Mouse (Mus musculus): ENCODE results near the gene Gapvd1. TPM values are rescaled to one million over a fixed set of nuclear protein-coding genes. Genes with fewer than 3 reads are reported as not detected.

Gapvd1 gene
- polyA plus RNA-seq, 1 experiment from 2014 or later: 62.7 TPM

- ATAC-seq (replicated peaks; ENCODE audit: extremely low read depth, insufficient read depth, low FRiP score): no peak
- WGBS: 66% methylated on average over 1 of the region's 1 CpGs
- H3K4me2 ChIP-seq (ENCODE audit: low read depth, low read length): no peak overlapping the region
- no peaks in the 10 kb centered on the region; the same call in 1 of the 2 replicates for H3K36me3 ChIP-seq (ENCODE audit: control insufficient read depth, insufficient read depth)
- H3K9me3 ChIP-seq (replicated peaks; ENCODE audit: control insufficient read depth, low read length): no peaks in the 10 kb centered on the region
- H3K9ac ChIP-seq (ENCODE audit: low read length): no peak overlapping the region
- no peak overlapping the region for H3K4me3 ChIP-seq (ENCODE audit: low read length)
- no peaks in the 10 kb centered on the region for H3K27me3 ChIP-seq (ENCODE audit: control insufficient read depth, insufficient read depth, low read length)
- H3K27ac ChIP-seq (ENCODE audit: low read length): no peak overlapping the region
- peaks cover 6% of the 10 kb centered on the region for H3K4me1 ChIP-seq (ENCODE audit: control insufficient read depth, insufficient read depth, low read length)
Measured at GRCm38 (mm10) chr2:34739684-34740391, 15.2 kb downstream of the Gapvd1 start.

GRCm38 (mm10) chr2:34737911-34738310 is 17.1 kb downstream of the Gapvd1 start:
- Histone ChIP-seq H3K36me3 (ENCODE audit: control insufficient read depth, insufficient read depth) (no peaks in the 10 kb centered on the region), H3K4me1 (ENCODE audit: control insufficient read depth, insufficient read depth, low read length) (peaks cover 6% of the 10 kb centered on the region), H3K9me3 (replicated peaks; ENCODE audit: control insufficient read depth, low read length) (no peaks in the 10 kb centered on the region), H3K27ac (ENCODE audit: low read length) (no peak overlapping the region), H3K27me3 (ENCODE audit: control insufficient read depth, insufficient read depth, low read length) (no peaks in the 10 kb centered on the region), H3K4me2 (ENCODE audit: low read depth, low read length) (no peak overlapping the region), H3K9ac (ENCODE audit: low read length) (no peak overlapping the region), H3K4me3 (ENCODE audit: low read length) (no peak overlapping the region)
- 63% methylated on average over 1 of the region's 1 CpGs for WGBS
- no peak for ATAC-seq (replicated peaks; ENCODE audit: extremely low read depth, insufficient read depth, low FRiP score)

- Histone ChIP-seq H3K9me3 (replicated peaks; ENCODE audit: control insufficient read depth, low read length) (no peaks in the 10 kb centered on the region), H3K4me1 (ENCODE audit: control insufficient read depth, insufficient read depth, low read length) (peaks cover 4% of the 10 kb centered on the region; the same call in 1 of the 2 replicates), H3K36me3 (ENCODE audit: control insufficient read depth, insufficient read depth) (no peaks in the 10 kb centered on the region), H3K9ac (ENCODE audit: low read length) (no peak overlapping the region), H3K4me2 (ENCODE audit: low read depth, low read length) (no peak overlapping the region), H3K27ac (ENCODE audit: low read length) (no peak overlapping the region), H3K4me3 (ENCODE audit: low read length) (no peak overlapping the region), H3K27me3 (ENCODE audit: control insufficient read depth, insufficient read depth, low read length) (no peaks in the 10 kb centered on the region)
- 97% methylated on average over 1 of the region's 1 CpGs for WGBS
- ATAC-seq (replicated peaks; ENCODE audit: extremely low read depth, insufficient read depth, low FRiP score): no peak
Measured at GRCm38 (mm10) chr2:34736626-34737025, 18.4 kb downstream of the Gapvd1 start.

- no peaks in the 10 kb centered on the region for H3K27me3 ChIP-seq (ENCODE audit: control insufficient read depth, insufficient read depth, low read length)
- H3K36me3 ChIP-seq (ENCODE audit: control insufficient read depth, insufficient read depth): peaks cover 28% of the 10 kb centered on the region
- H3K9me3 ChIP-seq (replicated peaks; ENCODE audit: control insufficient read depth, low read length): no peaks in the 10 kb centered on the region
- no peak overlapping the region for H3K27ac ChIP-seq (ENCODE audit: low read length)
- no peak for ATAC-seq (replicated peaks; ENCODE audit: extremely low read depth, insufficient read depth, low FRiP score)
- no peak overlapping the region for H3K4me3 ChIP-seq (ENCODE audit: low read length)
- peaks cover 2% of the 10 kb centered on the region; the same call in 1 of the 2 replicates for H3K4me1 ChIP-seq (ENCODE audit: control insufficient read depth, insufficient read depth, low read length)
- H3K4me2 ChIP-seq (ENCODE audit: low read depth, low read length): no peak overlapping the region
- 63% methylated on average over 8 of the region's 8 CpGs for WGBS
- no peak overlapping the region for H3K9ac ChIP-seq (ENCODE audit: low read length)
Measured at GRCm38 (mm10) chr2:34727045-34727728, 27.8 kb downstream of the Gapvd1 start.

- peaks cover 33% of the 10 kb centered on the region for H3K36me3 ChIP-seq (ENCODE audit: control insufficient read depth, insufficient read depth)
- no peak overlapping the region for H3K9ac ChIP-seq (ENCODE audit: low read length)
- no peak for ATAC-seq (replicated peaks; ENCODE audit: extremely low read depth, insufficient read depth, low FRiP score)
- H3K4me1 ChIP-seq (ENCODE audit: control insufficient read depth, insufficient read depth, low read length): peaks cover 2% of the 10 kb centered on the region; the same call in 1 of the 2 replicates
- H3K4me2 ChIP-seq (ENCODE audit: low read depth, low read length): no peak overlapping the region
- H3K4me3 ChIP-seq (ENCODE audit: low read length): no peak overlapping the region
- H3K9me3 ChIP-seq (replicated peaks; ENCODE audit: control insufficient read depth, low read length): no peaks in the 10 kb centered on the region
- no peak overlapping the region for H3K27ac ChIP-seq (ENCODE audit: low read length)
- H3K27me3 ChIP-seq (ENCODE audit: control insufficient read depth, insufficient read depth, low read length): no peaks in the 10 kb centered on the region
- WGBS: 95% methylated on average over 5 of the region's 5 CpGs
Measured at GRCm38 (mm10) chr2:34725269-34725668, 29.8 kb downstream of the Gapvd1 start.

GRCm38 (mm10) chr2:34718196-34718595 is 36.8 kb downstream of the Gapvd1 start:
- no peak overlapping the region for H3K27ac ChIP-seq (ENCODE audit: low read length)
- peaks cover 40% of the 10 kb centered on the region for H3K36me3 ChIP-seq (ENCODE audit: control insufficient read depth, insufficient read depth)
- H3K27me3 ChIP-seq (ENCODE audit: control insufficient read depth, insufficient read depth, low read length): no peaks in the 10 kb centered on the region
- H3K4me1 ChIP-seq (ENCODE audit: control insufficient read depth, insufficient read depth, low read length): no peaks in the 10 kb centered on the region
- no peak overlapping the region for H3K4me3 ChIP-seq (ENCODE audit: low read length)
- 84% methylated on average over 2 of the region's 2 CpGs for WGBS
- no peak for ATAC-seq (replicated peaks; ENCODE audit: extremely low read depth, insufficient read depth, low FRiP score)
- H3K4me2 ChIP-seq (ENCODE audit: low read depth, low read length): no peak overlapping the region
- no peaks in the 10 kb centered on the region for H3K9me3 ChIP-seq (replicated peaks; ENCODE audit: control insufficient read depth, low read length)
- H3K9ac ChIP-seq (ENCODE audit: low read length): no peak overlapping the region

GRCm38 (mm10) chr2:34711904-34712303 is 43.1 kb downstream of the Gapvd1 start:
- Histone ChIP-seq H3K9me3 (replicated peaks; ENCODE audit: control insufficient read depth, low read length) (no peaks in the 10 kb centered on the region), H3K36me3 (ENCODE audit: control insufficient read depth, insufficient read depth) (peaks cover 50% of the 10 kb centered on the region), H3K27ac (ENCODE audit: low read length) (no peak overlapping the region), H3K4me2 (ENCODE audit: low read depth, low read length) (no peak overlapping the region), H3K4me1 (ENCODE audit: control insufficient read depth, insufficient read depth, low read length) (no peaks in the 10 kb centered on the region), H3K27me3 (ENCODE audit: control insufficient read depth, insufficient read depth, low read length) (no peaks in the 10 kb centered on the region), H3K9ac (ENCODE audit: low read length) (no peak overlapping the region), H3K4me3 (ENCODE audit: low read length) (no peak overlapping the region)
- 93% methylated on average over 6 of the region's 6 CpGs for WGBS
- no peak for ATAC-seq (replicated peaks; ENCODE audit: extremely low read depth, insufficient read depth, low FRiP score)

GRCm38 (mm10) chr2:34708675-34709074 is 46.4 kb downstream of the Gapvd1 start:
- 94% methylated on average over 1 of the region's 1 CpGs for WGBS

GRCm38 (mm10) chr2:34696592-34696991 is 58.4 kb downstream of the Gapvd1 start:
- H3K36me3 ChIP-seq (ENCODE audit: control insufficient read depth, insufficient read depth): peaks cover 54% of the 10 kb centered on the region
- H3K9me3 ChIP-seq (replicated peaks; ENCODE audit: control insufficient read depth, low read length): no peaks in the 10 kb centered on the region
- no peaks in the 10 kb centered on the region for H3K27me3 ChIP-seq (ENCODE audit: control insufficient read depth, insufficient read depth, low read length)
- H3K27ac ChIP-seq (ENCODE audit: low read length): no peak overlapping the region
- H3K4me1 ChIP-seq (ENCODE audit: control insufficient read depth, insufficient read depth, low read length): 0 out of 2 replicates have a peak, but pooled peaks cover 3% of the 10 kb centered on the region
- no peak overlapping the region for H3K4me3 ChIP-seq (ENCODE audit: low read length)
- no peak overlapping the region for H3K9ac ChIP-seq (ENCODE audit: low read length)
- no peak overlapping the region for H3K4me2 ChIP-seq (ENCODE audit: low read depth, low read length)
- ATAC-seq (replicated peaks; ENCODE audit: extremely low read depth, insufficient read depth, low FRiP score): no peak

More at GRCm38 (mm10) chr2:34708675-34709074, 46.4 kb downstream of the Gapvd1 start:
- Histone ChIP-seq H3K4me2 (ENCODE audit: low read depth, low read length) (no peak overlapping the region), H3K27ac (ENCODE audit: low read length) (no peak overlapping the region), H3K27me3 (ENCODE audit: control insufficient read depth, insufficient read depth, low read length) (no peaks in the 10 kb centered on the region), H3K4me1 (ENCODE audit: control insufficient read depth, insufficient read depth, low read length) (no peaks in the 10 kb centered on the region), H3K4me3 (ENCODE audit: low read length) (no peak overlapping the region), H3K9me3 (replicated peaks; ENCODE audit: control insufficient read depth, low read length) (no peaks in the 10 kb centered on the region), H3K9ac (ENCODE audit: low read length) (no peak overlapping the region), H3K36me3 (ENCODE audit: control insufficient read depth, insufficient read depth) (peaks cover 54% of the 10 kb centered on the region)
- ATAC-seq (replicated peaks; ENCODE audit: extremely low read depth, insufficient read depth, low FRiP score): no peak

Data from heart, embryonic 16.5 days (tissue).